12 mouse cellular contexts compared by ENCODE assay signal in the genomic region with DNA sequence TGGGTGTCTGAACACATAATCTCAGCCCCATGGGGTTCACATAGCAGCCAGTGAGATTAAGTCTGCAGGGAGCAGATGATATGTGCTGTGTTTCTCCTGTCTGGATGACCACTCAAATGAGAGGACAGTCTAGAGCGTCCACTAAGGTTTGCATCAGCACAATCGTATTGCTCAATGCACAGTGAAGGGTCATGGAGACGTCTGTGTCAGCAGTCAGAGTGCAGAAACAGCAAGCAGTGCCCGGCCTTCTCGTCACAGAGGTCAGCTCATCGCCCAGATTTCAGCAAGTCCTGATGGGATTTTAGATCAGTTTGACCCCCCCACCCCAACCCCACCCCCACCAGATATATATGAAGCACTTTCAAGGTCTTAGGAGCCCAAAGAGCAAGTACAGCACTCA.
"Had no signal": no experiment of that assay in that cellular context is flagged by ENCODE, and none has a peak within 500 bp of the region (broad histone marks: within the 10 kb centered on the region; RNA-seq: fewer than 3 reads in every experiment).

No protein-coding gene starts in this region.

- H3K4me3 ChIP-seq: kidney, embryonic 15.5 days; left cerebral cortex, adult 2 months; limb, embryonic 10.5 days; midbrain, embryonic 15.5 days; neural tube, embryonic 12.5 days had no signal

- DNase-seq: kidney, adult 2 months; kidney, postnatal 14 days; lung, embryonic 14.5 days; thymus, adult 18-20 months; thymus, postnatal 14 days had no signal

- H3K4me2 ChIP-seq: kidney, embryonic 15.5 days; lung, embryonic 14.5 days; midbrain, embryonic 11.5 days; midbrain, embryonic 15.5 days; neural tube, embryonic 12.5 days had no signal

- H3K4me1 ChIP-seq: kidney, embryonic 15.5 days; midbrain, embryonic 15.5 days; neural tube, embryonic 12.5 days had no signal

- H3K27ac ChIP-seq: kidney, embryonic 15.5 days; left cerebral cortex, adult 2 months; limb, embryonic 10.5 days; midbrain, embryonic 15.5 days; neural tube, embryonic 12.5 days had no signal

- H3K36me3 ChIP-seq: kidney, embryonic 15.5 days; limb, embryonic 10.5 days; midbrain, embryonic 15.5 days; neural tube, embryonic 12.5 days had no signal

- H3K9ac ChIP-seq: kidney, embryonic 15.5 days; lung, embryonic 14.5 days; midbrain, embryonic 15.5 days; neural tube, embryonic 12.5 days had no signal

- H3K9me3 ChIP-seq: kidney, embryonic 15.5 days; limb, embryonic 10.5 days; midbrain, embryonic 15.5 days; neural tube, embryonic 12.5 days had no signal

- H3K27me3 ChIP-seq: kidney, embryonic 15.5 days; midbrain, embryonic 15.5 days; neural tube, embryonic 12.5 days had no signal

- ATAC-seq: intestine, embryonic 16.5 days; midbrain, embryonic 15.5 days had no signal
